Mouse (Mus musculus) liver, embryonic 14.5 days (tissue): Measurements from ENCODE around the gene Ikzf2. TPM values are rescaled to one million over a fixed set of nuclear protein-coding genes. Genes with fewer than 3 reads are reported as not detected.

Source experiments
- ATAC-seq: fragments of 200-750 bp; cut with Nextera tagmentation; 2 replicates; pipeline ENCODE4 v1.8.0; 2017; ENCODE audit warnings: moderate number of reproducible peaks, mild to moderate bottlenecking, moderate library complexity; ENCODE audit not compliant: insufficient read depth
- DNase-seq, 3 experiments: peaks; one replicate each; pipeline ENCODE4 v3.0.0-alpha.2; 2012 to 2013; ENCODE audit warnings: low read depth in 3 of 3, low spot score in 3 of 3
- H3K27ac ChIP-seq: fragments of 300-500 bp; sonication (generic); 2 replicates; pipeline ENCODE4 v1.5.1; 2014; ENCODE audit warnings: moderate library complexity, mild to moderate bottlenecking, control low read depth, inconsistent platforms
- H3K27me3 ChIP-seq: fragments of 300-500 bp; sonication (generic); 2 replicates; pipeline ENCODE4 v1.6.1; 2014; ENCODE audit warnings: mild to moderate bottlenecking, low read length, moderate library complexity; ENCODE audit not compliant: control insufficient read depth, insufficient read depth
- H3K36me3 ChIP-seq: fragments of 300-500 bp; sonication (generic); replicated peaks from 2 replicates; pipeline ENCODE4 v1.6.1; 2014; ENCODE audit warnings: low read depth; ENCODE audit not compliant: control insufficient read depth, insufficient read depth
- H3K4me1 ChIP-seq, 2 experiments: fragments of 200-500 bp in 1 of 2; fragments of 300-500 bp in 1 of 2; sonication (generic) in 1 of 2; replicated peaks; 2 replicates each; pipeline ENCODE4 v1.6.1; 2012 to 2014; ENCODE audit warnings: antibody characterized with exemption in 1 of 2, inconsistent platforms in 1 of 2, low read length in 1 of 2; ENCODE audit not compliant: control insufficient read depth in 2 of 2, insufficient read depth in 2 of 2
- H3K4me2 ChIP-seq: fragments of 300-500 bp; sonication (generic); 2 replicates; pipeline ENCODE4 v1.6.1; 2014; ENCODE audit warnings: low read depth, mild to moderate bottlenecking, control low read depth, moderate library complexity
- H3K4me3 ChIP-seq, 2 experiments: fragments of 200-500 bp in 1 of 2; fragments of 300-500 bp in 1 of 2; sonication (generic) in 1 of 2; 2 replicates each; pipeline ENCODE4 v1.5.1; 2012 to 2014; ENCODE audit warnings: low read depth in 2 of 2, low read length in 2 of 2, mild to moderate bottlenecking in 2 of 2, control low read depth in 1 of 2, inconsistent platforms in 1 of 2, moderate library complexity in 1 of 2; ENCODE audit not compliant: insufficient read depth in 1 of 2
- H3K9ac ChIP-seq: fragments of 300-500 bp; sonication (generic); replicated peaks from 2 replicates; pipeline ENCODE4 v1.6.1; 2014; ENCODE audit warnings: mild to moderate bottlenecking, control low read depth, moderate library complexity
- H3K9me3 ChIP-seq: fragments of 300-500 bp; sonication (generic); 2 replicates; pipeline ENCODE4 v1.6.1; 2016; ENCODE audit warnings: low read length, mixed read lengths; ENCODE audit not compliant: control insufficient read depth
- CTCF ChIP-seq: IDR thresholded peaks from 2 replicates; pipeline ENCODE4 v1.5.1; 2016; ENCODE audit warnings: antibody characterized with exemption, low read depth, control low read depth
- EP300 ChIP-seq: IDR thresholded peaks from 2 replicates; pipeline ENCODE4 v1.6.1; 2016; ENCODE audit warnings: antibody characterized with exemption, low read depth
- WGBS: fragments of 180-500 bp; shearing (Covaris S2); extraction: QIAGEN DNeasy Blood & Tissue Kit; methylation state at CpG from one replicate; pipeline ENCODE4 v1.1.7; 2014; ENCODE audit not compliant: insufficient replicate concordance; 5-methylcytosine and 5-hydroxymethylcytosine counted together
- polyA plus RNA-seq, 2 experiments: library from polyadenylated mRNA; depleted of rRNA in 1 of 2; stranded (reverse) in 1 of 2; unstranded in 1 of 2; fragments of >200 nt; fragmentation: Nextera tagmentation in 1 of 2; extraction: Ambion mirVana in 1 of 2; gene quantifications; 2 replicates each; pipeline versions ENCODE4 v1.2.1 to v1.2.3; 2012 to 2014

Gene Ikzf2
- polyA plus RNA-seq, 2 experiments = 0.19 to 0.30 TPM

- H3K4me1 ChIP-seq = peaks cover 20 to 21% of the 10 kb centered on the region in 2 experiments
Measured at GRCm38 (mm10) chr1:69555636-69556151, 131.4 kb downstream of the Ikzf2 start.

GRCm38 (mm10) chr1:69549987-69550386 is 137.1 kb downstream of the Ikzf2 start:
- Histone ChIP-seq H3K36me3 (no peaks in the 10 kb centered on the region), H3K4me2 (no peak overlapping the region), H3K9ac (no peak overlapping the region), H3K9me3 (no peaks in the 10 kb centered on the region), H3K4me1 (peaks cover 18 to 23% of the 10 kb centered on the region in 2 experiments), H3K4me3 (no peak overlapping the region), H3K27me3 (no peaks in the 10 kb centered on the region), H3K27ac (no peak overlapping the region)
- no peak for TF ChIP-seq CTCF
- TF ChIP-seq EP300 = no peak
- WGBS = 54% methylated on average over 4 of the region's 4 CpGs
- no peak for ATAC-seq
- DNase-seq = no peak

More at GRCm38 (mm10) chr1:69555636-69556151, 131.4 kb downstream of the Ikzf2 start:
- Histone ChIP-seq H3K9ac (no peak overlapping the region), H3K9me3 (no peaks in the 10 kb centered on the region), H3K4me2 (no peak overlapping the region), H3K27ac (no peak overlapping the region), H3K36me3 (no peaks in the 10 kb centered on the region), H3K27me3 (no peaks in the 10 kb centered on the region), H3K4me3 (no peak overlapping the region)
- ATAC-seq (no peak), DNase-seq (no peak)
- 55% methylated on average over 5 of the region's 5 CpGs for WGBS
- no peak for TF ChIP-seq CTCF
- TF ChIP-seq EP300 = no peak

- WGBS = 71% methylated on average over 1 of the region's 1 CpGs
- Histone ChIP-seq H3K27ac (peak overlapping the region; percentile 63), H3K4me1 (peaks cover 43 to 46% of the 10 kb centered on the region in 2 experiments), H3K9ac (0 out of 2 replicates have a peak overlapping the region, but pooled peaks have one; percentile 3), H3K4me3 (no peak overlapping the region), H3K4me2 (peak overlapping the region; percentile 40), H3K27me3 (no peaks in the 10 kb centered on the region), H3K36me3 (no peaks in the 10 kb centered on the region), H3K9me3 (no peaks in the 10 kb centered on the region)
- DNase-seq (no peak), ATAC-seq (peak; percentile 54)
- TF ChIP-seq EP300 (peak; percentile 42; the same call in 1 of the 2 replicates), CTCF (no peak)
Measured at GRCm38 (mm10) chr1:69545885-69546253, 141.2 kb downstream of the Ikzf2 start.

- Histone ChIP-seq H3K27me3 (no peaks in the 10 kb centered on the region), H3K4me2 (peak overlapping the region; percentile 40), H3K36me3 (no peaks in the 10 kb centered on the region), H3K9ac (no peak overlapping the region), H3K9me3 (no peaks in the 10 kb centered on the region), H3K4me1 (peaks cover 43 to 46% of the 10 kb centered on the region in 2 experiments), H3K4me3 (no peak overlapping the region), H3K27ac (peak overlapping the region; percentile 63)
- peak; percentile 80 for TF ChIP-seq EP300
- no peak for TF ChIP-seq CTCF
- WGBS = 27% methylated on average over 8 of the region's 8 CpGs
- DNase-seq = peak; percentile 56 to 66 (median 57)
- ATAC-seq = peak; percentile 83
Measured at GRCm38 (mm10) chr1:69545217-69545884, 141.7 kb downstream of the Ikzf2 start.

GRCm38 (mm10) chr1:69543774-69544597 is 143.1 kb downstream of the Ikzf2 start:
- DNase-seq (peak in 1 of 3 experiments; percentile 26), ATAC-seq (no peak)
- H3K4me2 ChIP-seq = no peak overlapping the region
- no peak overlapping the region for H3K9ac ChIP-seq
- peaks cover 42 to 43% of the 10 kb centered on the region in 2 experiments for H3K4me1 ChIP-seq
- no peaks in the 10 kb centered on the region for H3K27me3 ChIP-seq
- 75% methylated on average over 6 of the region's 6 CpGs for WGBS
- H3K36me3 ChIP-seq = no peaks in the 10 kb centered on the region
- TF ChIP-seq CTCF (no peak), EP300 (peak; percentile 82)
- H3K9me3 ChIP-seq = no peaks in the 10 kb centered on the region
- H3K4me3 ChIP-seq = no peak overlapping the region
- H3K27ac ChIP-seq = no peak overlapping the region
